Mouse (Mus musculus) adrenal gland, adult 8-10 months (tissue): ENCODE data around the gene Cpt1a. TPM values are rescaled to one million over a fixed set of nuclear protein-coding genes. Genes with fewer than 3 reads are reported as not detected.

Experiments
- DNase-seq: peaks from one replicate; pipeline ENCODE4 v3.0.0; 2022
- total RNA-seq, 4 experiments: library from RNA; stranded (reverse); gene quantifications; 2 replicates each; pipeline ENCODE4 v1.2.4; 2022

The Cpt1a gene
- 100 to 1,000 TPM; 255 to 425 (median 320) TPM for total RNA-seq

- DNase-seq = peak; percentile 67
These were observed at the start of gene Cpt1a for GRCm38 (mm10) chr19:3322261-3322969. Gene Cpt1a, plus strand, starts transcription at chr19:3322334.

- DNase-seq = no peak
These were observed 48.8 kb upstream of the Cpt1a start for GRCm38 (mm10) chr19:3273331-3273730.

GRCm38 (mm10) chr19:3275744-3276365 lies 46.3 kb upstream of the Cpt1a start:
- DNase-seq = no peak

- no peak for DNase-seq
These were observed 40.2 kb upstream of the Cpt1a start for GRCm38 (mm10) chr19:3281886-3282285.

- peak; percentile 86 for DNase-seq
These were observed 39.3 kb upstream of the Cpt1a start, which contains the start of the genes Mrpl21 and Ighmbp2 for GRCm38 (mm10) chr19:3282572-3283467. Gene Mrpl21, plus strand, starts transcription at chr19:3282901. Gene Ighmbp2, minus strand, starts transcription at chr19:3283017.

GRCm38 (mm10) chr19:3289006-3289405 lies 33.1 kb upstream of the Cpt1a start:
- no peak for DNase-seq

GRCm38 (mm10) chr19:3292028-3292427 lies 30.1 kb upstream of the Cpt1a start:
- peak; percentile 23 for DNase-seq

- no peak for DNase-seq
These were observed 29.1 kb upstream of the Cpt1a start for GRCm38 (mm10) chr19:3292993-3293392.

GRCm38 (mm10) chr19:3295245-3295644 lies 26.9 kb upstream of the Cpt1a start:
- no peak for DNase-seq

GRCm38 (mm10) chr19:3297034-3297433 lies 25.1 kb upstream of the Cpt1a start:
- no peak for DNase-seq

- no peak for DNase-seq
These were observed 24.4 kb upstream of the Cpt1a start for GRCm38 (mm10) chr19:3297775-3298174.

- no peak for DNase-seq
These were observed 18.1 kb upstream of the Cpt1a start for GRCm38 (mm10) chr19:3304017-3304416.

- DNase-seq = no peak
These were observed 14.8 kb upstream of the Cpt1a start for GRCm38 (mm10) chr19:3307175-3307949.

- DNase-seq = no peak
These were observed 2.8 kb upstream of the Cpt1a start for GRCm38 (mm10) chr19:3319341-3319740.

- DNase-seq = no peak
These were observed 2.0 kb upstream of the Cpt1a start for GRCm38 (mm10) chr19:3320086-3320485.

- no peak for DNase-seq
These were observed 1.3 kb upstream of the Cpt1a start for GRCm38 (mm10) chr19:3320801-3321200.

- peak; percentile 86 for DNase-seq
These were observed 517 bp upstream of the Cpt1a start for GRCm38 (mm10) chr19:3321617-3322016.

GRCm38 (mm10) chr19:3323201-3323621 lies 1.1 kb downstream of the Cpt1a start:
- DNase-seq = peak; percentile 86

- DNase-seq = peak; percentile 88
These were observed 1.7 kb downstream of the Cpt1a start for GRCm38 (mm10) chr19:3323753-3324270.

GRCm38 (mm10) chr19:3324271-3324811 lies 2.2 kb downstream of the Cpt1a start:
- DNase-seq = peak; percentile 71

- peak; percentile 92 for DNase-seq
These were observed 3.0 kb downstream of the Cpt1a start for GRCm38 (mm10) chr19:3324931-3325711.
